Mouse (Mus musculus): ENCODE measurements around the gene Bphl. TPM values are rescaled to one million over a fixed set of nuclear protein-coding genes. Genes with fewer than 3 reads are reported as not detected.

Bphl gene
- total RNA-seq (2015) (33.3 and 47.8 TPM in 2 replicates), total RNA-seq (2017) (13.9 and 17.1 TPM in 2 replicates)

DNA sequence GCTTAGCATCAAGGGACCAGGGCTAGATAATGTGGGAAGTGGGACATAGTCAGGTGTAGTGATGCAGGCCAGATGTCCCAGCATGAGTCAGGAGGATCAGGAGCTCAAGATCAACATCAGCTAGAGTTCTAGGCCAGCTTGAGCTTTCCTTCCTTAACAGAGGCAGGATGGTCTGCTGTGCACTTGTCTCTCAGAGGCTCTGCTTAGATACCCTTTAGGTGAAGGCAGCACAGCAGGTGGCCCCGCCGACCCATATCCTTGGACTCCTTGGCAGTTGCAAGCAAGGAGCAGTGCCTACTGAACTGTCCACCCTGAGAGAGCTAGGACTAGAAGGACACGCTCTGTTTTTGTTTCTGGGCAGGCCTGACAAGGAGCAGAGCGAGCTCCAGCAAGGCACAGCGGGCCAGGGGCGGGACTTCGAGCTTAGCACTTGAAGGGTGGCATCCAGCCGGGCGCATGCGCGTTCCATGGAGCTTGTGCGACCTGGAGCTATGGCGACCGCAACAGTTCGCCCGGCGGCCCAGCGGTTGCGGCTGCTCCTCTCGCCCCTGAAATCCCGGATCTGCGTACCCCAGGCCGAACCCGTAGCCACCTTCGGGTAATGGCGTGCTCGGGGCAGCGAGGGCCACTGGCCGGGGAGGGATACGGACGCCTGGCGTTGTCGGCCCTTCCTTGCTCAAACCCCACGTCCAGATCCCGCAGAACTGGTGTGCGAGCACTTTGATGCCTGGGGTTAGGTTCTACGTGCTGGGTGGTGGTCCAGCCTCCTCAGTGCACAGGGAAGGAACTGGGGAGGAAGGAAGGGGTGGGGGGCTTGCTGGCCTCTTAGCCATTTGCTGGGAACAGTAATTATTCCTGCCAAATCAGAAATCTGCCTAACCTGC, at the start of gene Bphl:
Gene Bphl (plus strand): TSS at position 426 of the 884 bp plus-strand sequence.
- ATAC-seq (ENCODE audit: poor library complexity, severe bottlenecking), result peak; percentile 95

DNA sequence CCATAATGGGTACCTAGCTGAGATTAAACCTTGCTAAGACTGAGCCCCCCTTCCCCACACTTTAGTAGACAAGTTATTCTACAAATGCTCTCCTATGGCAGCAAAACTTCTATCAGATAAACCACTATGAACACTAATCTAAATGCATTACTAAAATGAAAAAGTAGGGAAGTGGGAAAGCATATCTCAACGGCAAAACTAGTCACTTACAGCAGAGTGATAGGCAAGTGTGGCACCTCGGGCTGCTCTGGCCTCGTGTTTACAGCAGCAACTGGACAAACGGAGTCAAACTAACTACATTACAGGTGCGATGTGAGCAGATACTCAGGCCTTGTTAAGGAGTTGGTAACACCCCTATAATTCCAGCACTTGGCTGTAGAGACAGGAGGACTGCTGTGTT, 47.8 kb upstream of the Bphl start:
- no peak for ATAC-seq (ENCODE audit: poor library complexity, severe bottlenecking)

- peak; percentile 97 for ATAC-seq (ENCODE audit: poor library complexity, severe bottlenecking)
These were observed 42.2 kb upstream of the Bphl start for GRCm38 (mm10) chr13:33995197-33995596.

DNA sequence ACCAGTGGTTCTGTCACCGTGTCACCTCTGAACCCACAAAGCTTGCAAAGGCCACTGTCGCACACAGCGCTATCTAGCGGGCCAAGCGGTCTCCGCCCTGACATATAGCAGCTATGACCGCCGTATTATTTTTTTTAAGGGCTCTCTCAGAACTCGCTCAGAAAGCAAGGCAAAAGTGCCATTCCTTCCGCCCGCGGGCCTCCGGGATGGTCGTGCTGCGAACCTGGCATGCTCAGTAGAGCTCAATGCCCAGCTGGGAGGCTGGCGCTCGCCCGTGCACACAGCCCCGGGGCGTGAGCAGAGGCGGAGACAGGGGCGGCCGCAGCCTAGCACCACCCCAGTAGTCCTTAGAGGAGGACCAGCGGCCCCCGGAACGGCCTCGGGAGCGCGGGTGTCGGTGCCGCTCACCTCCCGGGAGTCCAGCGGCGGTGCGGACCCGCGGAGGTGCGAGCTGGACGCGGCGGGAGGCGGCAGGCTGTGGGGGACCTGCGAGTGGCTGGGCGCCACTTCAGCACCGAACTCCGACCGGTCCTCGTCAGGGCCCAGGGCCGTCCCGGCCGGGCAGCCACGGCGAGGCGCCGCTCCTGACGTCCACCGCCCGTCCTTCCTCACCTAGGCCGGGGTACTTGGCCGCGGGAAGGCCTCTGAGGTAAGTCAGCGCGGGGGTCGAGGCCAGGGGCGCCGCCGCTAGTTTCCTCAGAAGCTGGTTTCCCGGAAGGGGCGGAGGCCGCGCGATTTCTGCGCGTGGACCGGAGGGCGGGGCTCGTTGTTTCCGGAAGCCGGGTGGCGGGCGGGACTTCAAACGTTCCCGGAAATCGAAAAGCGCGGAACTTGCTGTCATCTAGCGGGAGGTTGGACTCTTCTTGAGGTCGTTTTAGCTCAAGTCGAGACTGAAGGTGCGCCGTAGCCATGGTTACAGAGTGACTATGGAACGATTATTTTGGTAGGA, 35.1 kb upstream of the Bphl start, which contains the start of the genes Ripk1 and Serpinb6a:
Gene Ripk1 (plus strand): TSS at position 306 of the 949 bp plus-strand sequence.
Gene Serpinb6a (minus strand): TSS at position 737 of the 949 bp plus-strand sequence.
- ATAC-seq (ENCODE audit: poor library complexity, severe bottlenecking), result peak; percentile 86

DNA sequence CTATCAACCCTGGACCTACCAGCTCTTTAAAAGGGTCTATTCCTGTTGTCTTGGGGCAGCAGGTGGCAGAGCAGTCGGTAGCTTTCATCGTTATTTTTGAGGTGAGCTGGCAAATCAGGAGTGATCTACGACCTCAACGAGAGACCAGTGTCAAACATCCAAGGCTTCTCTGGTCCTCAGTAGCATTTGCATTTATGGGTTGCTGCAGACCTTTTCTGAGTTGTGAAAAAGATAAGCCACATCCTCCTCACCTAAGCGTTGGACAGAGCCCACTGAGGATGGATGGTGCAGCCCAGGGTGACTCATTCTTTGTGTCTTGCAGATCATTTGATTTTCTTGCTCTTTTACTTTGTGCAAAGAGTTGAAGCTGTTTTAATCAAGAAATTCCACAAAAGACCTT, 34.3 kb upstream of the Bphl start:
- ATAC-seq (ENCODE audit: poor library complexity, severe bottlenecking), result peak; percentile 19; the same call in 1 of the 2 replicates

DNA sequence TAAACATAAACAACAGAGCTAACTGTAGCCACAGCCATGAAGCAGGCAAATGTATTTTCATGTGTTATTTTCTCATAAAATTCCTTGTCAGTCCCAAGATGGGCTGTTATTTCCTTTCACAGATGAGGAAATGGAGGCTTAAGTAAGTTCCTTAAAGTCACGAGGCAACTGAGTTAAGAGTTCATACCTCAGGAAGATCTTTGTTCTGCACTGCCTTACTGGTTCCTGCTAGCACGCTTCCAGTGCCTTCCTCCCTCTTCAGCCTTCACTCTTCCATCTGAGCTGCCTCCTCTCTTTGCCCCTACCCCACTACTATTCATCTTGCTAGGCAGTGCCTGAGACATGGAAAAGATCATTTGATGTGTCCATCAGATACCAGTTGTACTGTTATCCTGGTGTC, 30.2 kb upstream of the Bphl start:
- peak; percentile 52 for ATAC-seq (ENCODE audit: poor library complexity, severe bottlenecking)

- no peak for ATAC-seq (ENCODE audit: poor library complexity, severe bottlenecking)
These were observed 20.3 kb upstream of the Bphl start for GRCm38 (mm10) chr13:34016927-34017569.

- no peak for ATAC-seq (ENCODE audit: poor library complexity, severe bottlenecking)
These were observed 18.9 kb upstream of the Bphl start for GRCm38 (mm10) chr13:34018521-34018920.

GRCm38 (mm10) chr13:34021998-34022397, 15.4 kb upstream of the Bphl start:
- ATAC-seq (ENCODE audit: poor library complexity, severe bottlenecking), result no peak

GRCm38 (mm10) chr13:34032041-34032440, 5.4 kb upstream of the Bphl start:
- ATAC-seq (ENCODE audit: poor library complexity, severe bottlenecking), result peak; percentile 14; the same call in 1 of the 2 replicates

GRCm38 (mm10) chr13:34035424-34035823, 2.0 kb upstream of the Bphl start:
- no peak for ATAC-seq (ENCODE audit: poor library complexity, severe bottlenecking)

- no peak for ATAC-seq (ENCODE audit: poor library complexity, severe bottlenecking)
These were observed 671 bp upstream of the Bphl start for GRCm38 (mm10) chr13:34036726-34037125.

- ATAC-seq (ENCODE audit: poor library complexity, severe bottlenecking), result 0 out of 2 replicates have a peak, but pooled peaks have one; percentile 1
These were observed 647 bp downstream of the Bphl start for GRCm38 (mm10) chr13:34038056-34038432.

- no peak for ATAC-seq (ENCODE audit: poor library complexity, severe bottlenecking)
These were observed 1.5 kb downstream of the Bphl start for GRCm38 (mm10) chr13:34038901-34039341.

- no peak for ATAC-seq (ENCODE audit: poor library complexity, severe bottlenecking)
These were observed 2.7 kb downstream of the Bphl start for GRCm38 (mm10) chr13:34040091-34040490.

GRCm38 (mm10) chr13:34043716-34044393, 6.5 kb downstream of the Bphl start:
- peak; percentile 41 for ATAC-seq (ENCODE audit: poor library complexity, severe bottlenecking)

- no peak for ATAC-seq (ENCODE audit: poor library complexity, severe bottlenecking)
These were observed 8.3 kb downstream of the Bphl start for GRCm38 (mm10) chr13:34045511-34046249.

DNA sequence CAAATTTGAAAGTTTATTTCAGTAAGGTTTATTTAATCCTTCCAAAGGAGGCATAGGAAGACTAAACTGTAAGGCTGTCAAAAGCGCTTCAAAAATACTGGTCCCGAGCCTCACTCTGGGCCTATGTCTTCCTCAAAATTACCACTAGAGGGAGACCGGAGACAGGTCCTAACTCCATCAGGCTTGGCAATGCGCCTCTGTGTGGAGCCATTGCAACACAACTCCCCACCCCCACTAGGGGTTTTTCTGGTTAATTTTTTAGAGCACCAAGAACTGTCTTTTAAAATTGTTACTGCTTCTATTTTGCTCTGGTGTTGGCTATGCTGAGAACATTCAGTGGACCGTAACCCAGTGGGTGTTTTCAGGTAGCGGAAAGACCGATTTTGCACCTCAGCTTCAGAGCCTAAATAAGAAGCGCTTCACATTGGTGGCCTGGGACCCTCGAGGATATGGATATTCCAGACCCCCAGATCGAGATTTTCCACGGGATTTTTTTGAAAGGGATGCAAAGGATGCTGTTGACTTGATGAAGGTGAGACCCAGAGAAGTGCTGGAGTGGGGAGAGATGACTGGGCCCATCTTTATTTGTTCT, 9.1 kb downstream of the Bphl start:
- peak; percentile 78 for ATAC-seq (ENCODE audit: poor library complexity, severe bottlenecking)

DNA sequence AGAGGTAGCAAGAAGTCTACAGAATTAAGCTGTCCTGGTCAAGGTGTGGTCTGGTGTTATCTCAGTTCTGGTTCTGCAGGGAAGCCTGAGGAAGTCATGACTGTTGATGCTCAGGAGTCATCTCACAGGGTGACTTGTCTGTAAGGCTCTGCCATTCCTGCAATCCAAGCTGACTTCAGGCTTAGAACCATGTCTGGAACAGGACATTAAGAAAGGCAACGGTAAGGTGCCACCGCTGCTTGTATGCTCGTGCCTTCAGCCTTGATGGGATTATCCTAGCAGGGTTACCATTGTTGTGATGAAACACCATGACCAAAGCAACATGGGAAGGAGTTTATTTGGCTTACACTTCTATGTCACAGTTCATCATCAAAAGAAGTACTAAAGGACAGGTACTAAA, 10.1 kb downstream of the Bphl start:
- ATAC-seq (ENCODE audit: poor library complexity, severe bottlenecking), result no peak
